Mouse (Mus musculus) monocyte, adult 2 months (primary cell): Measurements from ENCODE around the gene Traf5.

Experiments
- DNase-seq, 2 experiments: peaks; one replicate each; pipeline ENCODE4 v3.0.0; 2022; ENCODE audit warnings: low spot score in 2 of 2, low read depth in 1 of 2

Traf5 gene

GRCm38 (mm10) chr1:192091806-192092772, at the start of gene Traf5:
TSS of gene Traf5 (minus strand) at chr1:192092559.
- peak; percentile 87 to 94 for DNase-seq

GRCm38 (mm10) chr1:192140313-192140712, 48.0 kb upstream of the Traf5 start:
- DNase-seq, result no peak

GRCm38 (mm10) chr1:192137926-192138910, 45.9 kb upstream of the Traf5 start, which contains the start of gene Rcor3:
TSS of gene Rcor3 (minus strand) at chr1:192138062.
- DNase-seq, result peak; percentile 10 to 23

- no peak for DNase-seq
These were observed 45.0 kb upstream of the Traf5 start for GRCm38 (mm10) chr1:192137291-192137925.

- DNase-seq, result peak; percentile 25 to 46
These were observed 44.4 kb upstream of the Traf5 start for GRCm38 (mm10) chr1:192136561-192137290.

- no peak for DNase-seq
These were observed 37.8 kb upstream of the Traf5 start for GRCm38 (mm10) chr1:192130202-192130601.

- DNase-seq, result no peak
These were observed 36.0 kb upstream of the Traf5 start for GRCm38 (mm10) chr1:192128343-192128742.

GRCm38 (mm10) chr1:192125761-192126160, 33.4 kb upstream of the Traf5 start:
- no peak for DNase-seq

- no peak for DNase-seq
These were observed 23.9 kb upstream of the Traf5 start for GRCm38 (mm10) chr1:192116262-192116661.

GRCm38 (mm10) chr1:192115378-192115777, 23.0 kb upstream of the Traf5 start:
- no peak for DNase-seq

- no peak for DNase-seq
These were observed 16.8 kb upstream of the Traf5 start for GRCm38 (mm10) chr1:192109169-192109568.

GRCm38 (mm10) chr1:192107352-192107751, 15.0 kb upstream of the Traf5 start:
- DNase-seq, result no peak

GRCm38 (mm10) chr1:192105902-192106389, 13.6 kb upstream of the Traf5 start:
- no peak for DNase-seq

GRCm38 (mm10) chr1:192104021-192104420, 11.7 kb upstream of the Traf5 start:
- DNase-seq, result no peak

GRCm38 (mm10) chr1:192103176-192103575, 10.8 kb upstream of the Traf5 start:
- DNase-seq, result no peak

- DNase-seq, result no peak
These were observed 9.0 kb upstream of the Traf5 start for GRCm38 (mm10) chr1:192101359-192101758.

- no peak for DNase-seq
These were observed 8.4 kb upstream of the Traf5 start for GRCm38 (mm10) chr1:192100742-192101141.

GRCm38 (mm10) chr1:192095626-192096025, 3.3 kb upstream of the Traf5 start:
- DNase-seq, result no peak

GRCm38 (mm10) chr1:192094451-192095170, 2.3 kb upstream of the Traf5 start:
- no peak for DNase-seq
